Mouse (Mus musculus) telencephalon, adult 2 months (tissue): ENCODE measurements at regions not wholly inside any gene's neighbourhood (a gene's known extent, or its start where the extent isn't known, plus 50 kb on each side); places are given as distances from the start of the nearest gene placed in this dataset.

Experiments used
- DNase-seq: peaks from one replicate; pipeline ENCODE4 v3.0.0-alpha.2; 2011; ENCODE audit warnings: low read depth, low spot score

DNA sequence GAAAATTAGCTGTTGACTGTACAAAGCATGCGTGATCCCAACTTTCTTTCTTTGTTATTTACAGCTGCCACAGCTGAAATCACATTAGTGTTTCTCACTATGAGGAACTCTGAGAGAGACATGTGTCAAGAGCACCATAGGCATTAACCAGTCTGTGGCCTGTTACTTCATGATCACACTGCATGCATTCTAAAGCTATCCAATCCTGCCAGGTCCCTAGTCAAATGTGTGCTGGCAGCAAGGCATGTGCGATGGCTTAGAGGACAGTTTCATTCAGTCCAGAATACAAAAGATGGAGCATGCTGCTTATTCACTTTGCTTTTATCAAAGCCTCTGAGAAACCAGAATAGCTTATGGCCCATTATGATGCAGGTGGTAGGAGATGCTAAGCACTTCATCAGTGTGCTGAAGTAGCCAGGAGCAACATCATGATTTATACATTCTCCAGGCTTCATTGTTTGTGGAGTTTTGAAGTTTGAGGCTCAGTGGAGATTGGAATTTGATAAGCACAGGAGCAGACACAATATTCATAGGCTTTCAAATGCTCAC is 882.9 kb upstream of the Lrrn3 start:
- DNase-seq = no peak

DNA sequence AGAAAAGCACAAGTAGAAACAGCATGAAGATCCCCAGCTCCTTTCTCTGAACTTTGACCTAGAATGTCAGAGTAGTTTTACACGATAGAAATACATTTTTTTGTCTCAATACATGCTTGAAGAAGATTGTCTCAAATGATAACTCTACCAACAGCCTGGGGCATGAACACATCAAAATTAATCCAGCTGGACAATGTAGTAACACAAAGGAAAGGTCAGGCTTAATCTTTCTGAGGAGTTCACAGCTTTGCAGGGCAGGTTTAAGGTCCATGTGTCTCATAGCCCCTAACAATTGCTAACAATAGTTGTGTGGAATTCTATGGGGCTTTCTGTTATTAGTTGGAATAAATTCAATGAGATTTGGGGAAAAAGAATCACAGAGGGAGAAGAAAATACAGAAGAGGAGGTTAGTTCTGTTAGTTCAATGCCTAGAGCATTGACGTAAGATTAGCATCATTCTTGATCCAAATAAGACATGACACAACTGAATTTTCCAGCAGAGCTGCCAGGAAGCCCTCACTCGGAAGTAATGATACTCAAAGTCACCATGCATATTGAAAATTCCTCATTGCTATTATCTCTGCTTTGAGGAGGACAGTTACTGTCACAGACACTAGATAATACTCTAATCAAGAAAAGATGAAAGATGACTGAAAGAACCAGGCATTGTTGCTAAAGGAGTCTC is 852.9 kb upstream of the Lrrn3 start:
- no peak for DNase-seq

GRCm38 (mm10) chr12:42306429-42306828 is 820.2 kb upstream of the Lrrn3 start:
- no peak for DNase-seq

DNA sequence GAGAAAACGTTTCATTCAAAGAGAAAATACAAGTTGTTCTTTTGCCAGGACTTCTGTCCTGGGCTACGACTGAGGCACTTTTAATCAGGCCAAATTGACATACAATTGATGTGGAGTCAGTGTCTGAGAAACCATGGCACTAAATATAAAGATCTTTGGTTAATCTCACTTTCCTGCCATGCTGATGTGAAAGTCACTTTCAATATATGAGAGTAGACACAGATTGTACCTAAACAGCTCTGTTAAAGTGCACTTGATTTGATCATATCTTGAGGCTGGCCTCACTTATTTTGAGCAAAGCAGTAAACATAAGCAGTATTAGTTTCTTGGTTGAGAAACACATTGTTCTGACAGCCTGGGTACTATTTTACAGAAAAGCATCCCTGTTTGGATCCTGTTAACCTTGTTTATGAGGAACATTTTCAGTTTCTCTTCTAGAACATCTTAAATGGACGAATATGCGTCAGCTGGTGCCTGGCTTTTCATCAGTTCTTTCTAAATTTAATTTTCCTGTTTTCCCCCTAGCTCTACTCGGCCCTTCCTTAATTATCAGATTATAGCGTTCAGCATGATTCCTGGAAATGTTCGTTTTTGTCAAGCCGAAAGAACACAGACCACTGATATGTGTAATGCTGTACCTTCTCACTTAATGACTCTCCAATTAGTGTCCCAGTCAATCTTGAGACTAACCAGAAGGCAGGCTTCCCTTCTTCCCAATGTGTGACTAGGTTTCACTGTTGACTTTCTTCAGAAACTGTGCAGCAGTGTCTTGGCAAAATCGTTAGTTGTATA is 791.2 kb upstream of the Lrrn3 start:
- DNase-seq = no peak

DNA sequence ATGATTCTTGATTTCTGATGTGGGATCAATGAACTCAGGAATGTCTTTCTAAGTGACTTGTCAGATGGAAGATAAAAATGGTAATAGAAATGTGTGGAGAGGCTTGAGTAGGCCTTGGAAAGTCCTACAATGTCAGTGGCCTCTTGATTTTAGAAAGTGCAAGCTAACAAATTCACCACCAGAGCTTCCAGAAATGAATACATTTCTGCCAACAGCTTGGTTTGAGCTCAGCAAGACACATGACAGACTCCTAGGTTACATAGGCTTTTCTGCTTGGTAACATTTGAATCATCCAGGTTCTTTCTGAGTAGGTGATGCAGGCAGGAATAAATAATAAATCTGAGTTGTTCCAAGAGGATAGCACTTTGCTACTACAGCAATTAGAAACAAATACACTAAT is 764.2 kb upstream of the Lrrn3 start:
- no peak for DNase-seq

GRCm38 (mm10) chr12:42229235-42229634 is 743.0 kb upstream of the Lrrn3 start:
- DNase-seq = no peak

- no peak for DNase-seq
Observed at GRCm38 (mm10) chr12:42181646-42182045, 695.4 kb upstream of the Lrrn3 start.

GRCm38 (mm10) chr12:42179947-42180669 is 693.9 kb upstream of the Lrrn3 start:
- DNase-seq = no peak

DNA sequence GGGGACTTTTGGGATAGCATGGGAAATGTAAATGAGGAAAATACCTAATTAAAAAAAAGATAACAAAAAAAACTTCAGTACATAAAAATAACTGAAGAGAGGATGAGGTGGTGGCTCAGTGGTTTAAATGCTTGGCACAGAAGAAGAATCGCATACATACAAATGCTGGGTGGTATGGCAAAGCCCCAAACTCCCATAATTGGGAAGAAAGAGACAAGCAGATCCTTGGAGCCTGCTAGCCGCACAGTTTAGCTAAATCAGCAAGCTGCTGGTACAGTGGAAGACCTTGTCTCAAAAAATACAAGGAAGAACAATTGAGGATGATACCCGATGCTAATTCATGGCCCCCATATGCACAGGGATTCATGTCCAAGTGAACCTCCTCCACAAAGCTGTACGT is 661.7 kb upstream of the Lrrn3 start:
- DNase-seq = no peak

DNA sequence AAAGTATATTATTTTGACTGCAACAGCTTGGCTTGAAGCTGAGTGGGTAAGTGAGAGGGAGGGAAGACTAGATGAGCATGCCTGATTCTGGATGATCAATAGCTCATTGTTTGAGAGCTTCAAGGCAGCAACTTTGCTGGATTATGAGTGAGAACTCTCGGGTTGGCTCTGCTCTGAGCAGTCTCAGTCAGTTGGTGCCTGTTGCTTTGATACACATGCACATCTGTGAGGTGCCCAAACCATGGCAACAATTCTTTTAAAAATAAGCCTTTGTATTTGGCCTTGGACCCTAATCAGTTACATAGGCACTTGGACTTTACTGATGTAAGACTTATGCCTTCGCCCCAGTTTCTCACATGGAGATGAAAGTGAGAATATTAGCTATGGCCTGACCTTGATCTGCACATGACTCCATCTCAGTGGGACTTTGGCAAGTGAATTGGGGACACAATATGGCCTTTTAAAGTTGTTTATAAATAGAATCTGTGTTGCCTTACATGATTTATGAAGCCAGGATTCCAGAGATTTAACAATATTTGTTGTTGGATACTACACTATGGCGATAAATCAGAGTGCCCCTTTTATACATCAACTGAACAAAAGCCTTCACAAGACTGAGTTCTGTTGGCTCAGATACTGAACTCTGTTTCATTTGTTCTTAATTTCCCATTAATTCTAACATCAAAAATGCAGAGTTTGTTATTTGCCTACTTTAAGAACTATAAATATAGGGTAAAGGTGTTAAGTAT is 652.6 kb upstream of the Lrrn3 start:
- DNase-seq = no peak

DNA sequence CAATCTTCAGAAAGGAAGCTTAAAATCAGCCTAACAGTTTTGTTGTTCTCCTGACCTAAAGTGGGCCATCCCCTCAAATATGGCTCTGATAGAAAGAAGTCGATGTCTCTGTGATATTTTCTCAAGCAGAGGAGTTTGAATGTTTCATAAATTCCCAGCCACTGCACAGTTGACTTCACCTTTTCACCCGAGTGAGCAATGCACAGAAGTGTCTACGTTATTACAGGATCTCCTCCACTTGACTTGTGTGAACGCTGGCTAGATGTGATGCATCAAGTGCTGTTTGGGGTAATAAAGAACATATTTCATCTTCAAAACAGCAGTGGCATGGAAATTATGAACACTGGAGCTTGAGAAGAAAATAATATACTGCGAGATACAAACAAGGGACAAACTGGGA is 651.9 kb upstream of the Lrrn3 start:
- DNase-seq = no peak

- peak; percentile 55 for DNase-seq
Observed at GRCm38 (mm10) chr12:42137764-42138163, 651.5 kb upstream of the Lrrn3 start.

- DNase-seq = no peak
Observed at GRCm38 (mm10) chr12:42100189-42100588, 614.0 kb upstream of the Lrrn3 start.

DNA sequence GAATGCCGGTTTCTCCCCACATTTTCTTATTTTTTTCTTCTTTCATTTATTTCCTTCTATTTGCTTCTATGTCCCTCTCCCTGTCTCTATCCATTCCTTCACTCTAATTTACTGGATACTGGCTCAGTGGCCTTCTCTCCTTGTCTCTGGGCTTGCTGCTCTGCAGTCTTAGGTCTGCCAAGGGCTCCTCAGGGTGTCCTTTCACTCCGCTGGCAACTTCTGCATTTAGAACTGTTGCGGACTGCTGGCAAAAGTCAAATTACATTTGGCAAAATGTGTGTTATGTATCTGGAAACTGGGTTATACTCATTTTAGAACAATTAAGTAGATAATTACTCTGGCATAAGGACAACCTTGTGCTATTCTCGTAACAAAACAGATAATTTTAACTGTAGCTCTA is 584.2 kb upstream of the Lrrn3 start:
- DNase-seq = no peak

DNA sequence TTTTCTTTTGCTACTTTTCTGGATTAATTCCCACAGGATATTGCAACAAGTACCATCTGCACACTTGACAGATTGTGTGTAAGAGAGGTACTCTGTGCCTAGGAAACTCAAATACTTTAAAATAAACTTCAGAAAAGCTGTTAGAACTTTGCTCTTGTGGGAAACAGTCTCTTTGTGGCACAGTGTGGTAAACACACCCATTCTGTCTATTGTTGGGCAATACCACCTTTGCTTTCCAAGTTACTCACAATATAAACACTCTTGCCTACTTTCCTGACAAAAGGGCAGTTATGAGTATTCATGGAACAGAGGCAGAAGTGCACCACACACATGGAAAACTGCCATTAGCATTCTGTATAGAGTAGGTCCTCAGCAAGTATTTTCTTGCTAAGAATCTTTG is 577.5 kb upstream of the Lrrn3 start:
- DNase-seq = no peak

DNA sequence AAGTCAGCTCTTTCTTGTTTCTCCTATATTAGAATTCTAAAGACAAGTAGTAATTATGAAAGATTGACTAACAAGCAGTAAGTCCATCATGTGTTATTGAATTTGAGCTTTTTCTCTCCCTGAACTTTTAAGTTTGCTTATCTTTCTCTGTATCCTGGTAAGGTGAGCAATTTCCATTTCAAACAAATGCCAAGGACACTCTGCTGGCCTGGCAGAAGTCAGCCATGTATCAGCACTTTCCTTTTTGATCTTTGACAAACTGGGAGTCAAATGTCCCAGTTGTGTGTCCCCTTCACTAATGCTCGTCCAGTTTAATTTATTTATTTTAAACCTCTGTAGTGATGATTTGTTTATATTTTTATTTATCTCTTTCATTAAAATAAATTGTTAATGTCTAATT is 562.8 kb upstream of the Lrrn3 start:
- DNase-seq = no peak

DNA sequence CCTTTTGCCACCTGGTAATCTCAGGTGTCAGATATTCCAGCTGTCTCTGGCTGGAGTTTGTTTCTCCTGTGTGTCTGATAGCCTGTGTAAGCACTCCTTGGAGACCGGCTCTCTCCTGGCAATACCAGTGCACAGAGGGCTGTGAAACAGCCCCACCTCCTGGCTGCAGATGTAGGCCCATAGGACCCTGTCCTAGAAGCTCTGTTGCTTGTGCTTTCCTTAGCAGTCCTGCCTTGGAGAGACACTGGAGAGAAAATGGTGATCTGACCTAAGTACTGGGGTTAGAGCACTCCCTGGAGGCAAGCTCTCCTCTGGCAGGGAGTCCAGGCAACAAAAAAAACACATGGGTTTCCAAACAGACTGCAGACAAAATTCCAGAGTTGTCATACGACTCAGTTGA is 541.6 kb upstream of the Lrrn3 start:
- DNase-seq = no peak

GRCm38 (mm10) chr12:42017506-42017905 is 531.3 kb upstream of the Lrrn3 start:
- DNase-seq = no peak

- DNase-seq = no peak
Observed at GRCm38 (mm10) chr12:42008827-42009383, 522.7 kb upstream of the Lrrn3 start.

GRCm38 (mm10) chr12:42006912-42007311 is 520.7 kb upstream of the Lrrn3 start:
- DNase-seq = no peak
